Mouse (Mus musculus) embryonic fibroblast, embryonic 13.5 days (primary cell): ENCODE measurements at regions not wholly inside any gene's neighbourhood (a gene's known extent, or its start where the extent isn't known, plus 50 kb on each side); places are given as distances from the start of the nearest gene placed in this dataset.

Source experiments
- H3K27ac ChIP-seq: 2 replicates; pipeline ENCODE4 v1.5.1; 2012; ENCODE audit warnings: low read length, control low read depth, inconsistent platforms; ENCODE audit not compliant: insufficient read depth
- H3K4me1 ChIP-seq: 2 replicates; pipeline ENCODE4 v1.6.1; 2011; ENCODE audit warnings: low read length; ENCODE audit not compliant: control insufficient read depth, insufficient read depth
- H3K4me3 ChIP-seq: 2 replicates; pipeline ENCODE4 v1.5.1; 2011; ENCODE audit warnings: mild to moderate bottlenecking, control low read depth, low read length; ENCODE audit not compliant: insufficient read depth
- CTCF ChIP-seq: IDR thresholded peaks from 2 replicates; pipeline ENCODE4 v1.5.1; 2011; ENCODE audit warnings: mild to moderate bottlenecking, control low read depth, low read length, moderate library complexity, borderline replicate concordance; ENCODE audit not compliant: insufficient read depth
- POLR2A ChIP-seq: IDR thresholded peaks from 2 replicates; pipeline ENCODE4 v1.6.1; 2011; ENCODE audit warnings: low read depth, mild to moderate bottlenecking, control low read depth, low read length, moderate library complexity

DNA sequence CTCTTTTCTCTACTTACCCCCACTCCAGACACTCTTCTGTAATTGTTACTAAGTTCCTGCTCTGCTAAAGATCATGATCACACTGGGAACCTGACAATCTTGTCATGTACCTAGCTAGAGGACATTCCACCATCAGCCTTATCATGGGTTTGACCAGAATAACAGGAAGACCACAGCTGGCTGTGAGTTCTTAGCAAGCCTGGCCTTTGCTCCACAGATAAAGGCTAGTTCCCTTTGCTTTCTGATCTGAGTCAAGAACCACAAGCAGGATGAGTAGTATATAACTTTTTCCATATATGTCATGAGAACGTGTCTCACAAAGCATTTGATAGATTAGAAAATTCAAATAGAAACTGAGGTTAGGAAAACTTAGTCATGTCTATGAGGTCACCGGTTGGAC, 266.1 kb downstream of the Mat2b start:
- no peak for TF ChIP-seq CTCF
- no peak for TF ChIP-seq POLR2A
- Histone ChIP-seq H3K27ac (no peak overlapping the region), H3K4me1 (no peaks in the 10 kb centered on the region), H3K4me3 (no peak overlapping the region)

- Histone ChIP-seq H3K4me3 (no peak overlapping the region), H3K4me1 (no peaks in the 10 kb centered on the region), H3K27ac (no peak overlapping the region)
- no peak for TF ChIP-seq CTCF
- TF ChIP-seq POLR2A: no peak
These were observed 270.7 kb downstream of the Mat2b start for GRCm38 (mm10) chr11:40424316-40424715.

DNA sequence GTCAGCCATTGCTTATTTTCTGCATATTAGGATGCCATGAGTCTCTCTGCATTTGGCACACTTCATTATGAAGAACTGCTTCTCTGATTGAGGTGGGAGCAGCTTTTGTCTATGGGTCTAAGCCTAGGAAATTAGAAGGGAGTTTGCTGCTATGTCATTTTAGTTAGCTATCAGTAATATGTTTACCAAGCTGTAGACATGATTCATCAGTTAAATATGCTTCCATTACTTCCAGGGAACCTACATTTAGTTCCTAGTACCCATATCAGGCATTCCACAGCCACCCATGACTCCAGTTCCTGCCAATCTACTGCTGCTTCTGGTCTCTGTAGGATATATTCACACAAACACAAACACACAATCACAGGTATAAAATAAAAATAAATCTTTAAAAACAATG, 287.4 kb downstream of the Mat2b start:
- Histone ChIP-seq H3K4me1 (peaks cover 13% of the 10 kb centered on the region), H3K4me3 (no peak overlapping the region), H3K27ac (no peak overlapping the region)
- TF ChIP-seq POLR2A (no peak), CTCF (no peak)

DNA sequence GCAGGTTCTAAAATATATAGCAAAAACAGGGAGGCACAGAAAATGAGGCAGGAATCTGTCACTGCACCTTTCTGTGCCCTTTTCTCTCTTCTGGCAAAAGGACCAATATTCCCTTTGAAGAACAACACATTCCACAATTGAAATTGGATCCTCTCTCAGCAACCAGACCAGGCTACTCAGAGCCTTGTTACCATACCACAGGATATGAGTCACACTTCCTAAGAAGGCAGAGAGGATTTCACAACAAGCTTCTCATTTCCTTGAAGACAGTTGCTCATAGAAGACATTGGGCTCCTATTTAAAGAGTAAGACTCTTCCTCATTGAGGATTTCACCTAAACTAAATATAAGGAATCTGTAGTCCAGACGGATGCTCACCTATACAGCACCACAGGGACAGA, 292.8 kb downstream of the Mat2b start:
- no peak overlapping the region for H3K4me3 ChIP-seq
- peak overlapping the region; percentile 80 for H3K27ac ChIP-seq
- H3K4me1 ChIP-seq: peaks cover 17% of the 10 kb centered on the region
- no peak for TF ChIP-seq CTCF
- no peak for TF ChIP-seq POLR2A

GRCm38 (mm10) chr11:40397453-40398104, 297.4 kb downstream of the Mat2b start:
- Histone ChIP-seq H3K4me3 (no peak overlapping the region), H3K27ac (peak overlapping the region; percentile 59), H3K4me1 (peaks cover 9% of the 10 kb centered on the region)
- no peak for TF ChIP-seq CTCF
- no peak for TF ChIP-seq POLR2A

DNA sequence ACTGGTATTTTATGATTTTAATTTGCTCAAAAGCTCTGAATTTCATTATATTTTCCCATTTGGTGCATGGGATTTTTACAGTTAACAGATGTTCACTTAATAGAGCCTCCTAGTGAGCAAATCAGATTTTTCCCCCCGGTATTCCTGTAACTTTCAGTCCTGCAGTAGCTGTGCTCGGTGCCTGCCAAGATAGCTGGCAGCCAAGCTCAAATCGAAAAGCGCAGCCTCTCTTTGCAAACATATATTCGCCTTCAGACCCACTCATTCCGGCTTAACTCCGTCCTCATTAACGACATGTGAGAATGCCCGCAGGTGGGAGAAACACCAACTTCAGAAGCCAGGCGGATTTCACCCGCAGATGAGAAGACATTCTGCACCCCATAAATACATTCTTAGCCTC, 299.7 kb downstream of the Mat2b start:
- Histone ChIP-seq H3K4me1 (peaks cover 2% of the 10 kb centered on the region; the same call in 1 of the 2 replicates), H3K27ac (peak overlapping the region; percentile 47; the same call in 1 of the 2 replicates), H3K4me3 (no peak overlapping the region)
- TF ChIP-seq POLR2A (no peak), CTCF (no peak)

- TF ChIP-seq POLR2A: no peak
- TF ChIP-seq CTCF: no peak
- Histone ChIP-seq H3K27ac (peak overlapping the region; percentile 47; the same call in 1 of the 2 replicates), H3K4me1 (peaks cover 2% of the 10 kb centered on the region; the same call in 1 of the 2 replicates), H3K4me3 (no peak overlapping the region)
These were observed 300.1 kb downstream of the Mat2b start for GRCm38 (mm10) chr11:40394864-40395266.

DNA sequence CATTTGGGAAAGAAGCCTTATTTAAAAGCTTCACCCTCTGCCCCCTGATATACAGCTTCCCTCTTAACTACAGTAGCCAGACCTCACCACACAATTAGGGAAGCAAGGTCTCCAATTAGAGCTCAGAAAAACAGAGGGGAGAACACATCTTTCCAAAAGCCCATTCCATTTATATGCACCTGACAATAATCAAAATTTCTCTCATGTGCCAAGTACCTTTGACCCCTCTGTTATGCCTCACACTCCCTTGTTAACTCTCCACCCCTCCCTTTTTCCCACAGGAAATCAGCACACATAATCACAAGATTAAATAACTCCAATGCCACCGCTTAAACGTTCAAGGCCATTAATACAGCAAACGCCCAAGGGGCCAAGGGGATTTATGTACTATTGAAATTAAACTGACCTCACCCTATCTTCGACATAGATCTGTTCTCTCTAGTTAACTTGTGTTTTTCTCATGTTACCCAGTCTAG, 300.7 kb downstream of the Mat2b start:
- no peak overlapping the region for H3K4me3 ChIP-seq
- peak overlapping the region; percentile 47; the same call in 1 of the 2 replicates for H3K27ac ChIP-seq
- TF ChIP-seq CTCF (no peak), POLR2A (no peak)
- peaks cover 2% of the 10 kb centered on the region; the same call in 1 of the 2 replicates for H3K4me1 ChIP-seq

DNA sequence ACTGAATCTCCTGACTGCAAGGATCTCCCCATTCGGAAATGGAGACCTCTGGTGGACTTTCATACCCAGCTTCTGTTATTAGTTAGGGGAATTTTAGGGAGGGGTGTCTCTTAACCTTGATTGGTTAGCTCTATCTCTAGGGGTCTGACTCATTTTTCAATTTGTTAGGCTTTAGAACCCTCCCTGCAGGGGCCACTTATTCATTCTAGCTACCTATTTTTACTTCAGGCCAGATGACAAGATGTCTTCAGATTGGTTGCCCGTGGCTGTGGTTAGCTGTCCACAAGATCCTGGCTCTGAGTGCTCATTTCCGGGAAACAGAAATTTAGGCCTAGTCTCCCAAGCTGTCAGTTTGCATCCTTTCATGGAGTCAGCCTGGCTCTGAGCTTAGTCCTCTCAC, 314.3 kb downstream of the Mat2b start:
- peaks cover 4% of the 10 kb centered on the region for H3K4me1 ChIP-seq
- no peak for TF ChIP-seq CTCF
- no peak for TF ChIP-seq POLR2A
- H3K27ac ChIP-seq: peak overlapping the region; percentile 40; the same call in 1 of the 2 replicates
- H3K4me3 ChIP-seq: no peak overlapping the region

DNA sequence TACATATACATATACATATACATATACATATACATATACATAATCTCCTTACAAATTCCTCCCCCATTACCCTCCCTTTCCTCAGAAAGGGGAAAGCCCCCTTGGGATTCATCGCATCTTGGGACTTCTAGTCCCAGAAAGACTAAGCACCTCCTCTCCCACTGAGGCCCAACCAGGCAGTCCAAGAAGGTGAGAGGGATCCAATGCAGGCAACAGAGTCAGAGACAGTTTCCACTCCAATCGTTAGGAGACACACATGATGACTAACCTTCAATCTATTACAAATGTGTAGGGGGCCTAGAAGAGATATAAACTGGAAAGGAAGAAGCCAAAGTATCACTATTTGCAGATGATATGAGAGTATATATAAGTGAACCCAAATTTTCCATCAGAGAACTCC, 323.3 kb downstream of the Mat2b start:
- no peak overlapping the region for H3K4me3 ChIP-seq
- H3K27ac ChIP-seq: no peak overlapping the region
- TF ChIP-seq POLR2A (no peak), CTCF (no peak)
- no peaks in the 10 kb centered on the region for H3K4me1 ChIP-seq

DNA sequence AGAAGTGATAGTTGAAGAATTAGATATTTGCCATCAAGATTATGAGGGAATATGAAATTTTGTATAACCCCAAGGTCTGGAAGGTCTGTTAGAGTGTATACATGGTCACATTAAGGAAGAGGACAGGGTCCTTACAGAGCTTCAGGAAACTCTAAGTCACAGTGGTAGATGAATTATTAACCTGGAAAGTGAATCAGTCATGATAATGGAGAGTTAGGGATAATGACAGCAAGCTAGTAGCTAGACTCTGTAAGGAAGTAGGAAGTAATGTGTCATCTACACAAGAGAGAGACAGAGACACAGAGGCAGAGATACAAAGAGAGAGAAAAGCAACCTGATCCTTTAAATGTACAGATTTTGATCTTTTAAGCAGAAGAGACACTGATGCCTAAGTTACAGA, 328.4 kb downstream of the Mat2b start:
- TF ChIP-seq POLR2A (no peak), CTCF (no peak)
- no peaks in the 10 kb centered on the region for H3K4me1 ChIP-seq
- H3K4me3 ChIP-seq: no peak overlapping the region

More for the DNA sequence above, 328.4 kb downstream of the Mat2b start:
- no peak overlapping the region for H3K27ac ChIP-seq
